Mouse (Mus musculus) testis, postnatal 10 days (tissue): ENCODE measurements around the gene Ppm1n.

Source experiments
- DNase-seq: peaks from one replicate; pipeline ENCODE4 v3.0.0; 2021; ENCODE audit warnings: low spot score

The Ppm1n gene

GRCm38 (mm10) chr7:19247511-19247910, 32.4 kb downstream of the Ppm1n start:
- DNase-seq, result no peak

GRCm38 (mm10) chr7:19246855-19247254, 33.0 kb downstream of the Ppm1n start:
- no peak for DNase-seq

- no peak for DNase-seq
These were observed 34.8 kb downstream of the Ppm1n start for GRCm38 (mm10) chr7:19245083-19245482.

GRCm38 (mm10) chr7:19243858-19244257, 36.0 kb downstream of the Ppm1n start:
- DNase-seq, result no peak

- DNase-seq, result no peak
These were observed 37.9 kb downstream of the Ppm1n start for GRCm38 (mm10) chr7:19242005-19242404.

- DNase-seq, result no peak
These were observed 38.9 kb downstream of the Ppm1n start for GRCm38 (mm10) chr7:19240905-19241463.

GRCm38 (mm10) chr7:19239986-19240385, 39.9 kb downstream of the Ppm1n start:
- no peak for DNase-seq

- DNase-seq, result peak; percentile 94
These were observed 40.4 kb downstream of the Ppm1n start for GRCm38 (mm10) chr7:19239423-19239822.

- DNase-seq, result no peak
These were observed 41.5 kb downstream of the Ppm1n start for GRCm38 (mm10) chr7:19238344-19238743.

- DNase-seq, result no peak
These were observed 43.5 kb downstream of the Ppm1n start for GRCm38 (mm10) chr7:19236411-19236810.

- no peak for DNase-seq
These were observed 44.7 kb downstream of the Ppm1n start for GRCm38 (mm10) chr7:19235092-19235671.

GRCm38 (mm10) chr7:19234652-19235051, 45.2 kb downstream of the Ppm1n start:
- no peak for DNase-seq

- DNase-seq, result no peak
These were observed 48.0 kb downstream of the Ppm1n start for GRCm38 (mm10) chr7:19231849-19232248.

GRCm38 (mm10) chr7:19230899-19231298, 49.0 kb downstream of the Ppm1n start:
- no peak for DNase-seq

- no peak for DNase-seq
These were observed 49.8 kb downstream of the Ppm1n start for GRCm38 (mm10) chr7:19230041-19230580.

GRCm38 (mm10) chr7:19229404-19229803, 50.5 kb downstream of the Ppm1n start:
- no peak for DNase-seq

- no peak for DNase-seq
These were observed 51.1 kb downstream of the Ppm1n start for GRCm38 (mm10) chr7:19228793-19229148.

GRCm38 (mm10) chr7:19227883-19228792, 51.7 kb downstream of the Ppm1n start, which contains the start of gene Opa3:
Opa3 (plus strand) TSS chr7:19228334.
- DNase-seq, result peak; percentile 98

- DNase-seq, result peak; percentile 50
These were observed 52.8 kb downstream of the Ppm1n start for GRCm38 (mm10) chr7:19226817-19227797.
